Mouse (Mus musculus) cerebellum, adult 2 months (tissue): ENCODE measurements around the gene Myo16. TPM values are rescaled to one million over a fixed set of nuclear protein-coding genes. Genes with fewer than 3 reads are reported as not detected.

Source experiments
- DNase-seq, 2 experiments: peaks; one replicate each; pipeline ENCODE4 v3.0.0; 2021
- H3K27ac ChIP-seq: fragments of 200-500 bp; 2 replicates; pipeline ENCODE4 v1.5.1; 2012; ENCODE audit warnings: low read length, control low read depth, inconsistent platforms; ENCODE audit not compliant: insufficient read depth
- H3K27me3 ChIP-seq: fragments of 200-500 bp; 2 replicates; pipeline ENCODE4 v1.6.1; 2012; ENCODE audit warnings: inconsistent platforms, mild to moderate bottlenecking, low read length, moderate library complexity; ENCODE audit not compliant: control insufficient read depth, insufficient read depth
- H3K4me1 ChIP-seq: fragments of 200-500 bp; 2 replicates; pipeline ENCODE4 v1.6.1; 2011; ENCODE audit warnings: low read length; ENCODE audit not compliant: control insufficient read depth, insufficient read depth
- H3K4me3 ChIP-seq: fragments of 200-500 bp; replicated peaks from 2 replicates; pipeline ENCODE3; 2011; ENCODE audit warnings: mild to moderate bottlenecking, low read depth, low read length, control low read depth; ENCODE audit not compliant: insufficient read depth
- CTCF ChIP-seq: fragments of 200-500 bp; IDR thresholded peaks from 2 replicates; pipeline ENCODE4 v1.5.1; 2011; ENCODE audit warnings: low read depth, mild to moderate bottlenecking, control low read depth, low read length, moderate library complexity, borderline replicate concordance; ENCODE audit not compliant: insufficient read depth
- POLR2A ChIP-seq: fragments of 200-500 bp; IDR thresholded peaks from 2 replicates; pipeline ENCODE4 v1.6.1; 2011; ENCODE audit warnings: low read length, control low read depth, borderline replicate concordance; ENCODE audit not compliant: insufficient read depth
- WGBS: fragments of 180-500 bp; shearing (Covaris S2); methylation state at CpG from one replicate; pipeline ENCODE4 v1.1.7; 2018; 5-methylcytosine and 5-hydroxymethylcytosine counted together
- polyA plus RNA-seq: library from polyadenylated mRNA; depleted of rRNA; stranded (reverse); fragments of >200 nt; gene quantifications from 2 replicates; pipeline ENCODE4 v1.2.3, GENCODE M21; 2012

Myo16 gene
- polyA plus RNA-seq, 1 experiment = 10.3 TPM

- H3K4me1 ChIP-seq = peaks cover 15% of the 10 kb centered on the region
- peaks cover 2% of the 10 kb centered on the region; the same call in 1 of the 2 replicates for H3K27me3 ChIP-seq
- 98% methylated on average over 3 of the region's 3 CpGs for WGBS
- TF ChIP-seq POLR2A = no peak
- TF ChIP-seq CTCF = no peak
- H3K4me3 ChIP-seq = no peak overlapping the region
- DNase-seq = no peak
- no peak overlapping the region for H3K27ac ChIP-seq
Observed at GRCm38 (mm10) chr8:10172278-10172677, 18.6 kb downstream of the Myo16 start.

- H3K4me3 ChIP-seq = no peak overlapping the region
- H3K27me3 ChIP-seq = peaks cover 2% of the 10 kb centered on the region; the same call in 1 of the 2 replicates
- H3K27ac ChIP-seq = no peak overlapping the region; the same call in 1 of the 2 replicates
- no peak for TF ChIP-seq POLR2A
- TF ChIP-seq CTCF = no peak
- no peak for DNase-seq
- peaks cover 15% of the 10 kb centered on the region for H3K4me1 ChIP-seq
- 77% methylated on average over 9 of the region's 9 CpGs for WGBS
Observed at GRCm38 (mm10) chr8:10173033-10173747, 19.5 kb downstream of the Myo16 start.

- 29% methylated on average over 5 of the region's 5 CpGs for WGBS
- Histone ChIP-seq H3K4me1 (peaks cover 15% of the 10 kb centered on the region), H3K27ac (no peak overlapping the region), H3K4me3 (no peak overlapping the region), H3K27me3 (peaks cover 2% of the 10 kb centered on the region; the same call in 1 of the 2 replicates)
- DNase-seq = peak; percentile 53 to 78
- TF ChIP-seq POLR2A = no peak
- TF ChIP-seq CTCF = no peak
Observed at GRCm38 (mm10) chr8:10174201-10174840, 20.6 kb downstream of the Myo16 start.

GRCm38 (mm10) chr8:10174841-10175680, 21.4 kb downstream of the Myo16 start:
- Histone ChIP-seq H3K27me3 (peaks cover 2% of the 10 kb centered on the region; the same call in 1 of the 2 replicates), H3K27ac (no peak overlapping the region), H3K4me1 (peaks cover 15% of the 10 kb centered on the region), H3K4me3 (no peak overlapping the region)
- WGBS = 36% methylated on average over 7 of the region's 7 CpGs
- DNase-seq = peak; percentile 35 to 67
- TF ChIP-seq POLR2A (no peak), CTCF (no peak)

GRCm38 (mm10) chr8:10175976-10176375, 22.3 kb downstream of the Myo16 start:
- H3K4me1 ChIP-seq = peaks cover 15% of the 10 kb centered on the region
- DNase-seq = no peak
- WGBS = 92% methylated on average over 4 of the region's 4 CpGs
- peaks cover 2% of the 10 kb centered on the region; the same call in 1 of the 2 replicates for H3K27me3 ChIP-seq
- H3K4me3 ChIP-seq = no peak overlapping the region
- no peak overlapping the region for H3K27ac ChIP-seq
- TF ChIP-seq POLR2A = no peak
- TF ChIP-seq CTCF = no peak

- Histone ChIP-seq H3K27me3 (peaks cover 2% of the 10 kb centered on the region; the same call in 1 of the 2 replicates), H3K27ac (no peak overlapping the region), H3K4me3 (no peak overlapping the region), H3K4me1 (peaks cover 15% of the 10 kb centered on the region)
- 94% methylated on average over 4 of the region's 4 CpGs for whole genome bisulfite sequencing
- TF ChIP-seq POLR2A = no peak
- TF ChIP-seq CTCF = no peak
- DNase-seq = no peak
Observed at GRCm38 (mm10) chr8:10177131-10177530, 23.4 kb downstream of the Myo16 start.

GRCm38 (mm10) chr8:10178986-10179385, 25.3 kb downstream of the Myo16 start:
- no peak for TF ChIP-seq CTCF
- no peak for TF ChIP-seq POLR2A
- Histone ChIP-seq H3K4me1 (peaks cover 15% of the 10 kb centered on the region), H3K27me3 (peaks cover 2% of the 10 kb centered on the region; the same call in 1 of the 2 replicates), H3K27ac (no peak overlapping the region), H3K4me3 (no peak overlapping the region)
- no peak for DNase-seq
